Mouse (Mus musculus): ENCODE data around the gene Pomt1. TPM values are rescaled to one million over a fixed set of nuclear protein-coding genes. Genes with fewer than 3 reads are reported as not detected.

The Pomt1 gene
- total RNA-seq (2021): 10 to 100 TPM; 32.5 to 40.4 TPM
- polyA plus RNA-seq (2012; rRNA removed): 42.8 and 49.6 TPM in 2 replicates
- long read RNA-seq, transcript Pomt1-201 (20 exons, 2,918 nt): major isoform, 14 of 30 reads
- long read RNA-seq, partial matches to known transcripts: 10 of 30 reads
- long read RNA-seq, other reads (novel, unspliced or antisense): 6 of 30 reads

- DNase-seq: peak; percentile 94
Measured at GRCm38 (mm10) chr2:32235886-32236759, at the start of gene Pomt1. Gene Pomt1, plus strand, starts transcription at chr2:32236590.

GRCm38 (mm10) chr2:32187019-32187551 is 49.3 kb upstream of the Pomt1 start:
- DNase-seq: no peak

GRCm38 (mm10) chr2:32187649-32188048 is 48.7 kb upstream of the Pomt1 start:
- DNase-seq: no peak

- DNase-seq: no peak
Measured at GRCm38 (mm10) chr2:32189060-32189681, 47.2 kb upstream of the Pomt1 start.

GRCm38 (mm10) chr2:32190620-32191019 is 45.8 kb upstream of the Pomt1 start:
- no peak for DNase-seq

- DNase-seq: peak; percentile 69
Measured at GRCm38 (mm10) chr2:32191872-32192507, 44.4 kb upstream of the Pomt1 start.

- no peak for DNase-seq
Measured at GRCm38 (mm10) chr2:32198977-32199376, 37.4 kb upstream of the Pomt1 start.

GRCm38 (mm10) chr2:32200033-32200432 is 36.4 kb upstream of the Pomt1 start:
- no peak for DNase-seq

GRCm38 (mm10) chr2:32200712-32201111 is 35.7 kb upstream of the Pomt1 start:
- no peak for DNase-seq

- DNase-seq: peak; percentile 73
Measured at GRCm38 (mm10) chr2:32201527-32201926, 34.9 kb upstream of the Pomt1 start.

- no peak for DNase-seq
Measured at GRCm38 (mm10) chr2:32203853-32204252, 32.5 kb upstream of the Pomt1 start.

GRCm38 (mm10) chr2:32207682-32208081 is 28.7 kb upstream of the Pomt1 start:
- DNase-seq: no peak

GRCm38 (mm10) chr2:32211689-32212088 is 24.7 kb upstream of the Pomt1 start:
- DNase-seq: no peak

- no peak for DNase-seq
Measured at GRCm38 (mm10) chr2:32213000-32213399, 23.4 kb upstream of the Pomt1 start.

GRCm38 (mm10) chr2:32215576-32215975 is 20.8 kb upstream of the Pomt1 start:
- DNase-seq: no peak

GRCm38 (mm10) chr2:32216506-32216905 is 19.9 kb upstream of the Pomt1 start:
- DNase-seq: no peak

GRCm38 (mm10) chr2:32217656-32218055 is 18.7 kb upstream of the Pomt1 start:
- peak; percentile 63 for DNase-seq

GRCm38 (mm10) chr2:32218113-32218512 is 18.3 kb upstream of the Pomt1 start:
- peak; percentile 63 for DNase-seq

GRCm38 (mm10) chr2:32218541-32219334 is 17.7 kb upstream of the Pomt1 start:
- DNase-seq: peak; percentile 52

GRCm38 (mm10) chr2:32219501-32219900 is 16.9 kb upstream of the Pomt1 start:
- DNase-seq: no peak

- no peak for DNase-seq
Measured at GRCm38 (mm10) chr2:32220021-32220420, 16.4 kb upstream of the Pomt1 start.
